Mouse (Mus musculus) liver, adult 2 months (tissue): ENCODE measurements around the gene Imp3. TPM values are rescaled to one million over a fixed set of nuclear protein-coding genes. Genes with fewer than 3 reads are reported as not detected.

Experiments used
- DNase-seq: peaks from one replicate; pipeline ENCODE4 v3.0.0-alpha.2; 2011; ENCODE audit warnings: low read depth, low spot score; ENCODE audit errors: extremely low read depth
- H3K27ac ChIP-seq: fragments of 200-500 bp; replicated peaks from 2 replicates; pipeline ENCODE4 v1.5.1; 2012; ENCODE audit warnings: low read depth, mild to moderate bottlenecking, control low read depth, inconsistent platforms, low read length; ENCODE audit not compliant: insufficient read depth
- H3K27me3 ChIP-seq: fragments of 200-500 bp; 2 replicates; pipeline ENCODE4 v1.6.1; 2012; ENCODE audit warnings: mild to moderate bottlenecking, moderate library complexity, low read length, inconsistent platforms; ENCODE audit not compliant: control insufficient read depth, insufficient read depth
- H3K36me3 ChIP-seq: fragments of 200-500 bp; 2 replicates; pipeline ENCODE4 v1.6.1; 2012; ENCODE audit warnings: low read length, inconsistent platforms; ENCODE audit not compliant: control insufficient read depth, insufficient read depth
- H3K4me1 ChIP-seq: fragments of 200-500 bp; 2 replicates; pipeline ENCODE4 v1.6.1; 2011; ENCODE audit warnings: low read length; ENCODE audit not compliant: control insufficient read depth, insufficient read depth
- H3K4me3 ChIP-seq: fragments of 200-500 bp; 2 replicates; pipeline ENCODE4 v1.5.1; 2011; ENCODE audit warnings: low read depth, mild to moderate bottlenecking, control low read depth, low read length, moderate library complexity; ENCODE audit not compliant: insufficient read depth
- H3K79me2 ChIP-seq: fragments of 200-500 bp; 2 replicates; pipeline ENCODE4 v1.6.1; 2012; ENCODE audit warnings: inconsistent platforms, mild to moderate bottlenecking, low read length, moderate library complexity; ENCODE audit not compliant: control insufficient read depth, insufficient read depth
- H3K9ac ChIP-seq: fragments of 200-500 bp; 2 replicates; pipeline ENCODE4 v1.6.1; 2012; ENCODE audit warnings: low read depth, mild to moderate bottlenecking, control low read depth, inconsistent platforms, low read length
- CTCF ChIP-seq: fragments of 200-500 bp; IDR thresholded peaks from 2 replicates; pipeline ENCODE4 v1.5.1; 2011; ENCODE audit warnings: low read depth, low read length, control low read depth
- POLR2A ChIP-seq: fragments of 200-500 bp; IDR thresholded peaks from 2 replicates; pipeline ENCODE4 v1.6.1; 2011; ENCODE audit warnings: low read length, control low read depth; ENCODE audit not compliant: insufficient read depth; ENCODE audit errors: extremely low read depth
- WGBS: fragments of 180-500 bp; shearing (Covaris S2); methylation state at CpG from one replicate; pipeline ENCODE4 v1.1.7; 2018; 5-methylcytosine and 5-hydroxymethylcytosine counted together
- polyA plus RNA-seq: library from polyadenylated mRNA; depleted of rRNA; stranded (reverse); fragments of >200 nt; gene quantifications from 2 replicates; pipeline ENCODE4 v1.2.3, GENCODE M21; 2012
- total RNA-seq: library from RNA; depleted of rRNA; stranded (reverse); fragments of >200 nt; gene quantifications from 2 replicates; pipeline ENCODE4 v1.2.3, GENCODE M21; 2014

The Imp3 gene
- total and polyA plus RNA-seq, 2 experiments: 35.8 to 145 TPM

GRCm38 (mm10) chr9:56892111-56892510, 45.2 kb upstream of the Imp3 start:
- Histone ChIP-seq H3K27ac (no peak overlapping the region), H3K79me2 (no peaks in the 10 kb centered on the region), H3K27me3 (0 out of 2 replicates have a peak, but pooled peaks cover 2% of the 10 kb centered on the region), H3K36me3 (no peaks in the 10 kb centered on the region), H3K4me3 (no peak overlapping the region), H3K9ac (no peak overlapping the region), H3K4me1 (peaks cover 3% of the 10 kb centered on the region; the same call in 1 of the 2 replicates)
- TF ChIP-seq POLR2A (no peak), CTCF (no peak)
- DNase-seq: no peak
- 93% methylated on average over 10 of the region's 10 CpGs for WGBS

DNA sequence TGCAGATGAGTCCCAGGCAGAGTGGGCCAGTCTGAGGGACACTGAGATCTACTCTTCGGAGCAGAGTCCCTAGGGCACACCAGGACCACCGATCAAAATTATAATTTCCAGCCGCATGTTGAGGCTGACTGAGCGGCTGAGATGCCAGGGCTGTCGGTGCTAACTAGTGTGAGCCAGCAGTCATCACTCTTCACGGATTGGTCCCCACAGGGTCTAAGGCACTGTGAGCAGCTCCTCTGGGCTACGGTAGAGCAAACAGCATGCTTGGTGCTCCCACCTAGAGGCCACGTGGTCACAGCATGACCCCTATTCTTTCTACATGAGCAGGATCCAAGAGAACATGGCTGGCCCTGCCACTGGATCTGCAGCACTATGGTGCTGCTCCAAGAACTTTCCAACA, 44.0 kb upstream of the Imp3 start:
- H3K27ac ChIP-seq: no peak overlapping the region
- 87% methylated on average over 8 of the region's 8 CpGs for WGBS
- TF ChIP-seq POLR2A (no peak), CTCF (no peak)

GRCm38 (mm10) chr9:56894006-56894405, 43.3 kb upstream of the Imp3 start:
- WGBS: 17% methylated on average over 3 of the region's 3 CpGs
- H3K36me3 ChIP-seq: no peaks in the 10 kb centered on the region
- H3K4me3 ChIP-seq: no peak overlapping the region
- peaks cover 3% of the 10 kb centered on the region; the same call in 1 of the 2 replicates for H3K4me1 ChIP-seq
- H3K27me3 ChIP-seq: 0 out of 2 replicates have a peak, but pooled peaks cover 2% of the 10 kb centered on the region
- H3K79me2 ChIP-seq: no peaks in the 10 kb centered on the region
- H3K9ac ChIP-seq: no peak overlapping the region
- no peak for DNase-seq
- no peak overlapping the region for H3K27ac ChIP-seq
- TF ChIP-seq POLR2A (no peak), CTCF (peak; percentile 33)

More for the DNA sequence above, 44.0 kb upstream of the Imp3 start:
- H3K4me3 ChIP-seq: no peak overlapping the region
- peaks cover 3% of the 10 kb centered on the region; the same call in 1 of the 2 replicates for H3K4me1 ChIP-seq
- H3K27me3 ChIP-seq: 0 out of 2 replicates have a peak, but pooled peaks cover 2% of the 10 kb centered on the region
- no peaks in the 10 kb centered on the region for H3K36me3 ChIP-seq
- H3K9ac ChIP-seq: no peak overlapping the region
- no peaks in the 10 kb centered on the region for H3K79me2 ChIP-seq
- no peak for DNase-seq

GRCm38 (mm10) chr9:56896779-56897178, 40.5 kb upstream of the Imp3 start:
- TF ChIP-seq CTCF (no peak), POLR2A (no peak)
- no peak for DNase-seq
- Histone ChIP-seq H3K79me2 (no peaks in the 10 kb centered on the region), H3K27ac (no peak overlapping the region), H3K9ac (no peak overlapping the region), H3K36me3 (no peaks in the 10 kb centered on the region), H3K4me3 (no peak overlapping the region), H3K27me3 (0 out of 2 replicates have a peak, but pooled peaks cover 2% of the 10 kb centered on the region), H3K4me1 (0 out of 2 replicates have a peak, but pooled peaks cover under 1% of the 10 kb centered on the region)
- WGBS: 90% methylated on average over 12 of the region's 12 CpGs

- no peak overlapping the region for H3K4me3 ChIP-seq
- no peak for DNase-seq
- no peaks in the 10 kb centered on the region for H3K36me3 ChIP-seq
- 96% methylated on average over 11 of the region's 11 CpGs for WGBS
- H3K27ac ChIP-seq: no peak overlapping the region
- TF ChIP-seq POLR2A (no peak), CTCF (no peak)
- H3K9ac ChIP-seq: no peak overlapping the region
- no peaks in the 10 kb centered on the region for H3K4me1 ChIP-seq
- H3K27me3 ChIP-seq: no peaks in the 10 kb centered on the region
- H3K79me2 ChIP-seq: no peaks in the 10 kb centered on the region
These were observed 37.9 kb upstream of the Imp3 start for GRCm38 (mm10) chr9:56899409-56899808.

- H3K36me3 ChIP-seq: no peaks in the 10 kb centered on the region
- no peak overlapping the region for H3K4me3 ChIP-seq
- no peak for DNase-seq
- TF ChIP-seq POLR2A (no peak), CTCF (no peak)
- no peaks in the 10 kb centered on the region for H3K79me2 ChIP-seq
- H3K9ac ChIP-seq: no peak overlapping the region
- no peak overlapping the region for H3K27ac ChIP-seq
- no peaks in the 10 kb centered on the region for H3K4me1 ChIP-seq
- H3K27me3 ChIP-seq: no peaks in the 10 kb centered on the region
These were observed 37.2 kb upstream of the Imp3 start for GRCm38 (mm10) chr9:56900060-56900459.
